18 mouse cellular contexts compared by ENCODE assay signal in genomic region chr19:43626160-43626559, GRCm38 (mm10). TPM values are rescaled to one million over a fixed set of nuclear protein-coding genes. Genes with fewer than 3 reads are reported as not detected.
DNase-seq lines count a peak whose midpoint lies in the region; ATAC-seq and TF ChIP-seq lines count a peak whose summit lies in the region.
"Had no signal": no experiment of that assay in that cellular context is flagged by ENCODE, and none has a peak within 500 bp of the region (broad histone marks: within the 10 kb centered on the region; RNA-seq: fewer than 3 reads in every experiment).

No protein-coding gene starts in this region.

- TF ChIP-seq CTCF in midbrain, postnatal 0 days (IDR thresholded peaks at IDR 0.05) = no peak

- no peak overlapping the region for H3K27ac ChIP-seq in midbrain, embryonic 12.5 days (replicated peaks)
- no peak overlapping the region for H3K27ac ChIP-seq in midbrain, postnatal 0 days (ENCODE audit: low read depth, low read length)
- H3K27ac ChIP-seq in forebrain, embryonic 13.5 days = no peak overlapping the region
- H3K27ac ChIP-seq: embryonic facial prominence, embryonic 15.5 days; liver, embryonic 12.5 days had no signal

- 49% methylated on average over 3 of the region's 3 CpGs for WGBS in midbrain, embryonic 12.5 days
- 40% methylated on average over 3 of the region's 3 CpGs for WGBS in midbrain, postnatal 0 days
- WGBS in forebrain, embryonic 13.5 days = 17% methylated on average over 3 of the region's 3 CpGs

- H3K36me3 ChIP-seq in midbrain, embryonic 12.5 days = no peaks in the 10 kb centered on the region
- H3K36me3 ChIP-seq in midbrain, postnatal 0 days (ENCODE audit: insufficient read depth, low read length) = no peaks in the 10 kb centered on the region
- no peaks in the 10 kb centered on the region for H3K36me3 ChIP-seq in forebrain, embryonic 13.5 days (ENCODE audit: poor library complexity, severe bottlenecking)
- H3K36me3 ChIP-seq: embryonic facial prominence, embryonic 15.5 days; heart, embryonic 12.5 days; liver, embryonic 12.5 days had no signal

- ATAC-seq in midbrain, embryonic 12.5 days (ENCODE audit: low FRiP score, low read depth) = peak; percentile 68
- no peak for ATAC-seq in midbrain, postnatal 0 days (ENCODE audit: low FRiP score)
- peak; percentile 83; the same call in 1 of the 2 replicates for ATAC-seq in forebrain, embryonic 13.5 days
- ATAC-seq: liver, embryonic 12.5 days had no signal

- H3K9ac ChIP-seq in midbrain, embryonic 12.5 days (replicated peaks) = no peak overlapping the region
- H3K9ac ChIP-seq in midbrain, postnatal 0 days (replicated peaks; ENCODE audit: low read length, poor library complexity, severe bottlenecking) = no peak overlapping the region
- no peak overlapping the region for H3K9ac ChIP-seq in forebrain, embryonic 13.5 days
- H3K9ac ChIP-seq: embryonic facial prominence, embryonic 15.5 days; heart, embryonic 12.5 days; liver, embryonic 12.5 days had no signal

- H3K4me1 ChIP-seq in midbrain, embryonic 12.5 days = peaks cover 10% of the 10 kb centered on the region; the same call in 1 of the 2 replicates
- no peaks in the 10 kb centered on the region for H3K4me1 ChIP-seq in midbrain, postnatal 0 days (ENCODE audit: insufficient read depth, low read length)
- peaks cover 15% of the 10 kb centered on the region for H3K4me1 ChIP-seq in forebrain, embryonic 13.5 days
- H3K4me1 ChIP-seq: embryonic facial prominence, embryonic 15.5 days; heart, embryonic 12.5 days had no signal

- no peak overlapping the region for H3K4me3 ChIP-seq in midbrain, embryonic 12.5 days
- no peak overlapping the region for H3K4me3 ChIP-seq in midbrain, postnatal 0 days (ENCODE audit: low read depth, low read length)
- H3K4me3 ChIP-seq in forebrain, embryonic 13.5 days = no peak overlapping the region
- H3K4me3 ChIP-seq: embryonic facial prominence, embryonic 15.5 days; heart, embryonic 12.5 days; liver, embryonic 12.5 days had no signal

- no peak overlapping the region for H3K4me2 ChIP-seq in midbrain, embryonic 12.5 days (replicated peaks)
- H3K4me2 ChIP-seq in midbrain, postnatal 0 days (ENCODE audit: low read depth, low read length, poor library complexity, severe bottlenecking) = no peak overlapping the region
- H3K4me2 ChIP-seq in forebrain, embryonic 13.5 days = no peak overlapping the region
- H3K4me2 ChIP-seq: embryonic facial prominence, embryonic 15.5 days; heart, embryonic 12.5 days; liver, embryonic 12.5 days had no signal

- peak; percentile 49 for DNase-seq in embryo, embryonic 11 days
- no peak for DNase-seq in embryo, embryonic 10 days (ENCODE audit: low spot score)
- DNase-seq in midbrain, postnatal 0 days (ENCODE audit: low spot score) = no peak
- peak; percentile 66 for DNase-seq in retina, embryonic 14.5 days (ENCODE audit: low spot score)
- DNase-seq in spleen, postnatal 10 days (ENCODE audit: low spot score in 2 of 2) = no peak
- no peak for DNase-seq in kidney, adult 8-10 months
- DNase-seq: cerebellum, postnatal 25 days; gastrocnemius, postnatal 36 days; heart, postnatal 36 days; left cerebral cortex, postnatal 4 days had no signal

- no peaks in the 10 kb centered on the region for H3K9me3 ChIP-seq in midbrain, embryonic 12.5 days
- H3K9me3 ChIP-seq in midbrain, postnatal 0 days (ENCODE audit: low read length) = no peaks in the 10 kb centered on the region
- H3K9me3 ChIP-seq in forebrain, embryonic 13.5 days (replicated peaks) = no peaks in the 10 kb centered on the region
- H3K9me3 ChIP-seq: embryonic facial prominence, embryonic 15.5 days; heart, embryonic 12.5 days; liver, embryonic 12.5 days had no signal

- H3K27me3 ChIP-seq in midbrain, embryonic 12.5 days = peaks cover 55% of the 10 kb centered on the region
- H3K27me3 ChIP-seq in midbrain, postnatal 0 days (ENCODE audit: insufficient read depth, low read length) = peaks cover 19% of the 10 kb centered on the region
- H3K27me3 ChIP-seq in forebrain, embryonic 13.5 days = peaks cover 35% of the 10 kb centered on the region

RNA-seq across cellular contexts. Expression of gene Nkx2-3, which starts 14.0 kb away (rescaled TPM):
- polyA plus RNA-seq in midbrain, embryonic 12.5 days (2016; fragmentation: Nextera tagmentation; extraction: Ambion mirVana) = 0.97 and 2.5 TPM in 2 replicates
- total RNA-seq in midbrain, postnatal 0 days (2014; rRNA removed) = 0.05 TPM in 1 of 2 replicates, not detected in the other
- 0.12 TPM in 1 of 2 replicates, not detected in the other for polyA plus RNA-seq in midbrain, postnatal 0 days (2015; fragmentation: Nextera tagmentation; extraction: Ambion mirVana)
- polyA plus RNA-seq in forebrain, embryonic 13.5 days (2015; fragmentation: Nextera tagmentation; extraction: Ambion mirVana) = 4.8 and 5.2 TPM in 2 replicates
- total RNA-seq: gastrocnemius, postnatal 36 days; heart, postnatal 36 days; left cerebral cortex, postnatal 4 days; megakaryocyte, adult 5-6 weeks had no signal
- polyA plus RNA-seq: heart, embryonic 12.5 days; lung, embryonic 16.5 days; neural tube, embryonic 14.5 days had no signal

RNA-seq across cellular contexts. Expression of gene Slc25a28, which starts 48.5 kb away (rescaled TPM):
- 15.8 and 16.7 TPM in 2 replicates for polyA plus RNA-seq in midbrain, embryonic 12.5 days (2016; fragmentation: Nextera tagmentation; extraction: Ambion mirVana)
- 43.8 and 48.3 TPM in 2 replicates for total RNA-seq in midbrain, postnatal 0 days (2014; rRNA removed)
- polyA plus RNA-seq in midbrain, postnatal 0 days (2015; fragmentation: Nextera tagmentation; extraction: Ambion mirVana) = 15.2 and 15.5 TPM in 2 replicates
- 14.4 and 16.2 TPM in 2 replicates for polyA plus RNA-seq in forebrain, embryonic 13.5 days (2015; fragmentation: Nextera tagmentation; extraction: Ambion mirVana)

Comparison
In these comparisons a context has a peak if more than half of its experiments do, and no peak if none do; other contexts are left out.
1. DNase-seq: peak in embryo, embryonic 11 days (single experiment) and retina, embryonic 14.5 days (single experiment); none in embryo, embryonic 10 days (single experiment), midbrain, postnatal 0 days (single experiment), spleen, postnatal 10 days (0 of 2) and kidney, adult 8-10 months (0 of 2).